Comparison of ENCODE assay signal across 8 mouse cellular contexts in the genomic region with DNA sequence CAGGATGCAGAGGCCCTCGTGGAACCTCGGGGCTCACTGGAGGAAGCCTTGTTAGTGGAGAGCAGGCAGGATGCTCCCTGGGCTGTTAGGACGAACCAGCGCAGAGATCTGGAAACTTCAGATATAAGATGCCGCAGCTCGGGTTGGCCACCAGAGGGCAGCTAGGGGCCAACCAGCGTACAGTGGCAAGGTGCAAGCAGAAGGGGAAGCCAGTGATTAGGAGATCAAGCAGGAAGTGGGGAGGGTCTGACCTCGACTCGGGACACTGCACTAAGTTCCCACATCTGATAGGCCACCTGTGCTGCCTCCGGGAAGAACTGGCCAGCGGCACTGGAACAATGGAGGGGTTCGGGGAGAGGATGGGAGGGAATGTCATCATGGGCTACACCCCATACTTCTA. TPM values are rescaled to one million over a fixed set of nuclear protein-coding genes. Genes with fewer than 3 reads are reported as not detected.
DNase-seq lines count a peak whose midpoint lies in the region; ATAC-seq and TF ChIP-seq lines count a peak whose summit lies in the region.

No protein-coding gene starts in this region.

- no peak overlapping the region for H3K4me3 ChIP-seq in bone marrow macrophage, adult 2 months (ENCODE audit: insufficient read depth, low read length)
- H3K4me3 ChIP-seq in forebrain, embryonic 10.5 days = no peak overlapping the region
- no peak overlapping the region for H3K4me3 ChIP-seq in heart, postnatal 0 days (ENCODE audit: low read depth, low read length)
- H3K4me3 ChIP-seq in liver, postnatal 0 days (ENCODE audit: low read depth, low read length) = no peak overlapping the region
- H3K4me3 ChIP-seq in neural tube, embryonic 14.5 days (ENCODE audit: low read depth, low read length) = no peak overlapping the region

- no peak overlapping the region for H3K4me2 ChIP-seq in heart, postnatal 0 days (ENCODE audit: low read depth, low read length)
- H3K4me2 ChIP-seq in liver, postnatal 0 days (ENCODE audit: low read depth, low read length) = no peak overlapping the region
- H3K4me2 ChIP-seq in neural tube, embryonic 14.5 days (ENCODE audit: low read depth, low read length) = no peak overlapping the region

- H3K4me1 ChIP-seq in bone marrow macrophage, adult 2 months (ENCODE audit: control insufficient read depth, insufficient read depth, low read length) = peaks cover 16% of the 10 kb centered on the region
- peaks cover 15% of the 10 kb centered on the region for H3K4me1 ChIP-seq in forebrain, embryonic 10.5 days
- H3K4me1 ChIP-seq in heart, postnatal 0 days (ENCODE audit: control insufficient read depth, insufficient read depth) = no peaks in the 10 kb centered on the region
- no peaks in the 10 kb centered on the region for H3K4me1 ChIP-seq in liver, postnatal 0 days (ENCODE audit: insufficient read depth)
- no peaks in the 10 kb centered on the region for H3K4me1 ChIP-seq in neural tube, embryonic 14.5 days (ENCODE audit: control insufficient read depth, insufficient read depth, low read length)

- ATAC-seq in heart, postnatal 0 days (ENCODE audit: insufficient read depth, low read depth) = peak; percentile 83
- peak; percentile 64 for ATAC-seq in liver, postnatal 0 days
- peak; percentile 71 for ATAC-seq in neural tube, embryonic 14.5 days (ENCODE audit: low read depth)

- peaks cover 15% of the 10 kb centered on the region for H3K36me3 ChIP-seq in forebrain, embryonic 10.5 days (replicated peaks)
- H3K36me3 ChIP-seq in heart, postnatal 0 days (replicated peaks; ENCODE audit: control insufficient read depth, insufficient read depth, low read length) = peaks cover 79% of the 10 kb centered on the region
- peaks cover 42% of the 10 kb centered on the region for H3K36me3 ChIP-seq in liver, postnatal 0 days (replicated peaks; ENCODE audit: insufficient read depth, low read length)
- no peaks in the 10 kb centered on the region; the same call in 1 of the 2 replicates for H3K36me3 ChIP-seq in neural tube, embryonic 14.5 days (ENCODE audit: control insufficient read depth, insufficient read depth, low read length)

- 4% methylated on average over 12 of the region's 12 CpGs for WGBS in forebrain, embryonic 10.5 days
- WGBS in heart, postnatal 0 days = 6% methylated on average over 12 of the region's 12 CpGs
- 8% methylated on average over 12 of the region's 12 CpGs for WGBS in liver, postnatal 0 days (ENCODE audit: insufficient replicate concordance)
- 4% methylated on average over 12 of the region's 12 CpGs for WGBS in neural tube, embryonic 14.5 days

- no peak overlapping the region for H3K27ac ChIP-seq in bone marrow macrophage, adult 2 months (ENCODE audit: insufficient read depth, low read depth, low read length)
- no peak overlapping the region for H3K27ac ChIP-seq in forebrain, embryonic 10.5 days
- H3K27ac ChIP-seq in heart, postnatal 0 days (ENCODE audit: low read depth) = peak overlapping the region; percentile 46; the same call in 1 of the 2 replicates
- H3K27ac ChIP-seq in liver, postnatal 0 days (ENCODE audit: low read depth) = no peak overlapping the region
- H3K27ac ChIP-seq in neural tube, embryonic 14.5 days (ENCODE audit: low read depth, low read length) = no peak overlapping the region

- TF ChIP-seq EP300 in heart, postnatal 0 days (IDR thresholded peaks at IDR 0.05; ENCODE audit: low read depth) = no peak
- no peak for TF ChIP-seq EP300 in liver, postnatal 0 days (IDR thresholded peaks at IDR 0.05; ENCODE audit: low read depth)

- no peak for TF ChIP-seq POLR2A in bone marrow macrophage, adult 2 months (IDR thresholded peaks at IDR 0.05; ENCODE audit: borderline replicate concordance, low read depth, low read length)

- peak; percentile 48 to 54 for DNase-seq in CD8-positive naive resting alpha-beta T cell, adult 2 months (ENCODE audit: low read depth in 2 of 2, low spot score in 2 of 2)
- peak; percentile 71 for DNase-seq in forebrain, embryonic 10.5 days (ENCODE audit: extremely low spot score, low spot score)
- peak; percentile 81 for DNase-seq in heart, postnatal 0 days (ENCODE audit: low spot score)
- DNase-seq in kidney, postnatal 14 days = peak; percentile 67
- peak; percentile 68 for DNase-seq in liver, postnatal 0 days
- DNase-seq in thymus, adult 18-20 months = peak; percentile 49 to 54

- peaks cover 6% of the 10 kb centered on the region; the same call in 1 of the 2 replicates for H3K9me3 ChIP-seq in forebrain, embryonic 10.5 days
- H3K9me3 ChIP-seq in heart, postnatal 0 days (replicated peaks; ENCODE audit: control insufficient read depth, low read length) = no peaks in the 10 kb centered on the region; the same call in 1 of the 2 replicates
- peaks cover 4% of the 10 kb centered on the region; the same call in 1 of the 2 replicates for H3K9me3 ChIP-seq in liver, postnatal 0 days (ENCODE audit: low read length)
- H3K9me3 ChIP-seq in neural tube, embryonic 14.5 days (ENCODE audit: control insufficient read depth, low read length) = no peaks in the 10 kb centered on the region

- TF ChIP-seq CTCF in bone marrow macrophage, adult 2 months (IDR thresholded peaks at IDR 0.05; ENCODE audit: low read depth, low read length) = peak; percentile 68; the same call in 1 of the 2 replicates
- TF ChIP-seq CTCF in heart, postnatal 0 days (IDR thresholded peaks at IDR 0.05; ENCODE audit: low read depth) = peak; percentile 95
- TF ChIP-seq CTCF in liver, postnatal 0 days (IDR thresholded peaks at IDR 0.05; ENCODE audit: low read depth) = peak; percentile 95

- no peaks in the 10 kb centered on the region for H3K27me3 ChIP-seq in forebrain, embryonic 10.5 days (ENCODE audit: poor library complexity, severe bottlenecking)
- H3K27me3 ChIP-seq in heart, postnatal 0 days (ENCODE audit: control insufficient read depth, insufficient read depth, low read length) = no peaks in the 10 kb centered on the region
- H3K27me3 ChIP-seq in liver, postnatal 0 days (ENCODE audit: insufficient read depth, low read length) = no peaks in the 10 kb centered on the region
- H3K27me3 ChIP-seq in neural tube, embryonic 14.5 days (ENCODE audit: control insufficient read depth, insufficient read depth, low read length) = no peaks in the 10 kb centered on the region

- no peak overlapping the region for H3K9ac ChIP-seq in heart, postnatal 0 days (replicated peaks; ENCODE audit: low read depth, low read length)
- no peak overlapping the region for H3K9ac ChIP-seq in liver, postnatal 0 days (replicated peaks)
- no peak overlapping the region for H3K9ac ChIP-seq in neural tube, embryonic 14.5 days (replicated peaks; ENCODE audit: low read depth, low read length)

RNA-seq across cellular contexts. Expression of gene Anxa6, which starts 35.0 kb away (rescaled TPM):
- 157 and 169 TPM in 2 replicates for polyA plus RNA-seq in bone marrow macrophage, adult 2 months (2012; ENCODE audit: insufficient read depth, insufficient read length, missing spikeins)
- polyA plus RNA-seq in forebrain, embryonic 10.5 days (2016; fragmentation: Nextera tagmentation; extraction: Ambion mirVana) = 35.4 and 38.9 TPM in 2 replicates
- 306 and 424 TPM in 2 replicates for total RNA-seq in heart, postnatal 0 days (2014; rRNA removed; ENCODE audit: low replicate concordance)
- 250 and 254 TPM in 2 replicates for polyA plus RNA-seq in heart, postnatal 0 days (2015; fragmentation: Nextera tagmentation; extraction: Ambion mirVana)
- polyA plus RNA-seq in liver, postnatal 0 days (2015; fragmentation: Nextera tagmentation; extraction: Ambion mirVana) = 47.5 and 47.7 TPM in 2 replicates
- 42.3 and 106 TPM in 2 replicates for polyA plus RNA-seq in neural tube, embryonic 14.5 days (2014; fragmentation: Nextera tagmentation; extraction: Ambion mirVana)

RNA-seq across cellular contexts. Expression of gene Tnip1, which starts 35.6 kb away (rescaled TPM):
- polyA plus RNA-seq in bone marrow macrophage, adult 2 months (2012; ENCODE audit: insufficient read depth, insufficient read length, missing spikeins) = 70.3 and 72.2 TPM in 2 replicates
- polyA plus RNA-seq in forebrain, embryonic 10.5 days (2016; fragmentation: Nextera tagmentation; extraction: Ambion mirVana) = 8.8 and 10.0 TPM in 2 replicates
- total RNA-seq in heart, postnatal 0 days (2014; rRNA removed; ENCODE audit: low replicate concordance) = 16.6 and 19.9 TPM in 2 replicates
- polyA plus RNA-seq in heart, postnatal 0 days (2015; fragmentation: Nextera tagmentation; extraction: Ambion mirVana) = 19.7 and 22.7 TPM in 2 replicates
- 5.2 and 5.3 TPM in 2 replicates for polyA plus RNA-seq in liver, postnatal 0 days (2015; fragmentation: Nextera tagmentation; extraction: Ambion mirVana)
- polyA plus RNA-seq in neural tube, embryonic 14.5 days (2014; fragmentation: Nextera tagmentation; extraction: Ambion mirVana) = 16.1 TPM in 2 replicates
